Mouse (Mus musculus) midbrain, embryonic 16.5 days (tissue): ENCODE measurements around the gene Josd2. TPM values are rescaled to one million over a fixed set of nuclear protein-coding genes. Genes with fewer than 3 reads are reported as not detected.
A peak's percentile ranks its signal among the peaks of the same experiment; 100 is the strongest.

Experiments
- ATAC-seq: fragments of 200-750 bp; cut with Nextera tagmentation; 2 replicates; pipeline ENCODE4 v1.8.0; 2017; ENCODE audit warnings: moderate TSS enrichment
- H3K27ac ChIP-seq: fragments of 300-500 bp; sonication (generic); 2 replicates; pipeline ENCODE4 v1.5.1; 2014; ENCODE audit warnings: mild to moderate bottlenecking, low read length, mixed read lengths
- H3K27me3 ChIP-seq: fragments of 300-500 bp; sonication (generic); 2 replicates; pipeline ENCODE4 v1.6.1; 2014; ENCODE audit warnings: low read depth, low read length, mixed read lengths; ENCODE audit not compliant: control insufficient read depth, insufficient read depth
- H3K36me3 ChIP-seq: fragments of 300-500 bp; sonication (generic); 2 replicates; pipeline ENCODE4 v1.6.1; 2014; ENCODE audit warnings: mild to moderate bottlenecking, low read length, moderate library complexity, mixed read lengths; ENCODE audit not compliant: control insufficient read depth, insufficient read depth
- H3K4me1 ChIP-seq: fragments of 300-500 bp; sonication (generic); 2 replicates; pipeline ENCODE4 v1.6.1; 2014; ENCODE audit warnings: mild to moderate bottlenecking, low read length, mixed read lengths; ENCODE audit not compliant: control insufficient read depth, insufficient read depth
- H3K4me2 ChIP-seq: fragments of 300-500 bp; sonication (generic); 2 replicates; pipeline ENCODE4 v1.6.1; 2014; ENCODE audit warnings: mild to moderate bottlenecking, low read length, mixed read lengths
- H3K4me3 ChIP-seq: fragments of 300-500 bp; sonication (generic); 2 replicates; pipeline ENCODE4 v1.5.1; 2014; ENCODE audit warnings: low read depth, mild to moderate bottlenecking, low read length, moderate library complexity, mixed read lengths
- H3K9ac ChIP-seq: fragments of 300-500 bp; sonication (generic); 2 replicates; pipeline ENCODE4 v1.6.1; 2014; ENCODE audit warnings: low read depth, low read length, mixed read lengths
- H3K9me3 ChIP-seq: fragments of 300-500 bp; sonication (generic); replicated peaks from 2 replicates; pipeline ENCODE4 v1.6.1; 2014; ENCODE audit warnings: mild to moderate bottlenecking, low read length, mixed read lengths; ENCODE audit not compliant: control insufficient read depth, poor library complexity, severe bottlenecking
- WGBS: fragments of 180-500 bp; shearing (Covaris S2); extraction: QIAGEN DNeasy Blood & Tissue Kit; methylation state at CpG from one replicate; pipeline ENCODE4 v1.1.7; 2014; 5-methylcytosine and 5-hydroxymethylcytosine counted together
- polyA plus RNA-seq: library from polyadenylated mRNA; unstranded; fragments of >200 nt; fragmentation: Nextera tagmentation; extraction: Ambion mirVana; gene quantifications from 2 replicates; pipeline ENCODE4 v1.2.1, GENCODE M21; 2015

Gene Josd2
- polyA plus RNA-seq, 1 experiment from 2014 or later = 39.5 TPM

DNA sequence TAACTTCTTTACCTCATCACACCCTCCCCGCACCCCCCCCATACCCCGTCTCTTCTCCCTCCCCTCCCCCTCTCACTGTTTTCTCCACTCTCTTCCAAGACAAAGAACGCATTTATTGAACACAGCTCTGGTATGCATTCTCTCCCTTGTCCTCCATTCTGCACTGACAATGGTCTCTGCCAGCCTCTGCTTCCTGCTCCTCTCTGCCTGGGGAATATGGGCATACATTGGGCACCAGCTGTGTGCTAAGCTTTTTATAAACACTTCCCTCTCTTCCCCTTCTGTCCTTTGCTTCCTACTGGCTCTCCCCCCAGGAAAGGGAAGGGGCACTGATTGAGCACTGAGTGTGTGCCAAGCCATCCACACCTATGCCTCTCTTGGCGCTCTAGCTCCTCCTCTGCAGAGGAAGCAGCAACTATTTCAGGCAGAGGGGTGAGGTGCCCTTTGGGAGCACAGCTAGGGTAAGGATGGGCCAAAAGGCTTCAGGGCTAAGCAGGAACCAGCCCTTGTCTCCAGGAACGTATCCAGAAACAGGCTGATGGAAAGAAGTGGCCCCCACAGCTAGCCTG, 7.3 kb downstream of the Josd2 start:
- Histone ChIP-seq H3K4me2 (no peak overlapping the region), H3K27ac (peak overlapping the region; percentile 40), H3K27me3 (no peaks in the 10 kb centered on the region; the same call in 1 of the 2 replicates), H3K36me3 (no peaks in the 10 kb centered on the region), H3K4me1 (peaks cover 11% of the 10 kb centered on the region), H3K9me3 (no peaks in the 10 kb centered on the region), H3K9ac (peak overlapping the region; percentile 31; the same call in 1 of the 2 replicates), H3K4me3 (no peak overlapping the region)
- WGBS = 27% methylated on average over 5 of the region's 5 CpGs
- ATAC-seq = no peak

DNA sequence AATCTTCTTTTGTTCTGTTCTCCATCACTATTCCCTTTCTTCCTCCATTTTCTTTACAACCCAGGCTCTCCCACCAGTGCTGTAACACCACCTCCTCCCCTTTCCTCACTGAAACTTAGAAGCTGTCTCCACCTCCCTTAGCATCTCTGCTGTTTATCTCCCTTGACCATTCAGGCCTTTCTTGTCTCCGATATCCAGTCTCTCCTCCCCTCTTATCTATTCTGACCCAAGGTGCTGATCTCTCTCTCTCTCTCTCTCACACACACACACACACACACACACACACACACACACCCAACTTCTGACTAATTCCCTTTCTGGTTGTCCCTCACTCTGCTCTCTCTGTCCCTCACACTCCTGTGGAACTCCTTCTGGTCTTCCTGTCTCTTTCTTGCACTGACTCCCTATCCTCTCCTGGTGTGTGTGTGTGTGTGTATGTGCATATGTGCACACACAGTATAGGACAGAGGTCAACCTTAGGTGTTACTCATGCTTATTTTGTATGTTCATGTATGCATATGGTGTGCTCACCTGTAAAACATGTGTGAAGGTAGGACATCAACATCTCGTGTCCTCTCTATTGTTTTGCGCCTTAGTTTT, 15.2 kb downstream of the Josd2 start:
- Histone ChIP-seq H3K4me1 (no peaks in the 10 kb centered on the region), H3K4me3 (no peak overlapping the region), H3K27ac (no peak overlapping the region), H3K36me3 (no peaks in the 10 kb centered on the region), H3K9ac (0 out of 2 replicates have a peak overlapping the region, but pooled peaks have one; percentile 38), H3K9me3 (no peaks in the 10 kb centered on the region), H3K4me2 (no peak overlapping the region), H3K27me3 (peaks cover 3% of the 10 kb centered on the region)
- ATAC-seq = no peak
- WGBS = 81% methylated on average over 3 of the region's 3 CpGs

DNA sequence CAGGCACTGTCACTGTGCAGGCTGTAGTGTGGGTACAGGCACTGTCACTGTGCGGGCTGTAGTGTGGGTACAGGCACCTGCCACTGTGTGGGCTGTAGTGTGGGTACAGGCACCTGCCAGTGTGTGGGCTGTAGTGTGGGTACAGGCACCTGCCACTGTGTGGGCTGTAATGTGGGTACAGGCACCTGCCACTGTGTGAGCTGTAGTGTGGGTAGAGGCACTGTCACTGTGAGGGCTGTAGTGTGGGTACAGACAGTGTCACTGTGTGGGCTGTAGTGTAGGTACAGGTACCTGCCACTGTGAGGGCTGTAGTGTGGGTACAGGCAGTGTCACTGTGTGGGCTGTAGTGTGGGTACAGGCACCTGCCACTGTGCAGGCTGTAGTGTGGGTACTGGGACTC, 16.3 kb downstream of the Josd2 start:
- Histone ChIP-seq H3K9me3 (no peaks in the 10 kb centered on the region), H3K4me1 (no peaks in the 10 kb centered on the region), H3K27ac (no peak overlapping the region), H3K27me3 (peaks cover 3% of the 10 kb centered on the region), H3K4me2 (no peak overlapping the region), H3K4me3 (no peak overlapping the region), H3K9ac (no peak overlapping the region), H3K36me3 (peaks cover 8% of the 10 kb centered on the region)
- WGBS = 100% methylated on average over 1 of the region's 1 CpGs
- ATAC-seq = no peak

DNA sequence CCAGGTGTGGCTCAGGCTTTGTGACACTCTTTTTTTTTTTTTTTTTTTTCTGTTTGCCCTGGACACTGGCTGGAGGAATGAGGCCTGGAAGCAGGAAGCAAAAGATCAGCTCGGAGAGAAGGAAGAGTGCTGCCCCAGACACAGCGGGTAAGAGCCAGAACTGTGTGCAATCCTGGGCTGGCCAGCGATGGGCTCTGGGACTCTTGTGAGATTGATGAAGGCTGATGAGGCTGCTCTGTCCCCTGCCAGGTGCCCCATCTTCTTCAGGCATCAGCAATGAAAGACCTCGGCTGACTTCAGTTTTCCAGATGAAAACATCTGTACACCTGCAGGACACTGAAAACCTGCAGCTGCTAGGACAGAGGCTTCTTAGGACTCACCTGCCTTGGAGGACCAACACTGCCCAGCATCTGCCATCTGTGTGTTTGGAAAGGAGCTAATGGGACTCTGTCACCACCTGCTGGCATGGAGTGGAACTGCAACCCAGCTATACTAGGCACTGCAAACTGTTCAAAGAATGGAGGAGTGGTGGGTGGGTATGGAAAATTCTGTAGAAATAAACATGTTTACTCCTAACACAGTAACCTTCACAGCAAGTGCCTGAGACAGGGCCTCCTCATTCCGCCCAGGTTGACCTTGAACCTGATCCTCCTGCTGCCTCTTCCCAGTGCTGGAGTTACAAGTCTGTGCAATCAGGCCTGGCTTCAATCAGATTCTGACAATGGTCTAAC, 17.2 kb downstream of the Josd2 start:
- ATAC-seq = peak; percentile 84
- Histone ChIP-seq H3K27ac (no peak overlapping the region), H3K9ac (no peak overlapping the region), H3K4me2 (no peak overlapping the region), H3K27me3 (peaks cover 3% of the 10 kb centered on the region), H3K36me3 (peaks cover 13% of the 10 kb centered on the region), H3K9me3 (no peaks in the 10 kb centered on the region), H3K4me3 (no peak overlapping the region), H3K4me1 (no peaks in the 10 kb centered on the region)
- WGBS = 33% methylated on average over 5 of the region's 5 CpGs

- WGBS = 72% methylated on average over 7 of the region's 7 CpGs
- Histone ChIP-seq H3K36me3 (peaks cover 19% of the 10 kb centered on the region), H3K4me3 (no peak overlapping the region), H3K27me3 (peaks cover 3% of the 10 kb centered on the region), H3K4me1 (no peaks in the 10 kb centered on the region), H3K9ac (no peak overlapping the region), H3K9me3 (no peaks in the 10 kb centered on the region), H3K4me2 (no peak overlapping the region), H3K27ac (no peak overlapping the region)
- ATAC-seq = peak; percentile 66; the same call in 1 of the 2 replicates
Measured at GRCm38 (mm10) chr7:44485572-44486195, 17.9 kb downstream of the Josd2 start.

DNA sequence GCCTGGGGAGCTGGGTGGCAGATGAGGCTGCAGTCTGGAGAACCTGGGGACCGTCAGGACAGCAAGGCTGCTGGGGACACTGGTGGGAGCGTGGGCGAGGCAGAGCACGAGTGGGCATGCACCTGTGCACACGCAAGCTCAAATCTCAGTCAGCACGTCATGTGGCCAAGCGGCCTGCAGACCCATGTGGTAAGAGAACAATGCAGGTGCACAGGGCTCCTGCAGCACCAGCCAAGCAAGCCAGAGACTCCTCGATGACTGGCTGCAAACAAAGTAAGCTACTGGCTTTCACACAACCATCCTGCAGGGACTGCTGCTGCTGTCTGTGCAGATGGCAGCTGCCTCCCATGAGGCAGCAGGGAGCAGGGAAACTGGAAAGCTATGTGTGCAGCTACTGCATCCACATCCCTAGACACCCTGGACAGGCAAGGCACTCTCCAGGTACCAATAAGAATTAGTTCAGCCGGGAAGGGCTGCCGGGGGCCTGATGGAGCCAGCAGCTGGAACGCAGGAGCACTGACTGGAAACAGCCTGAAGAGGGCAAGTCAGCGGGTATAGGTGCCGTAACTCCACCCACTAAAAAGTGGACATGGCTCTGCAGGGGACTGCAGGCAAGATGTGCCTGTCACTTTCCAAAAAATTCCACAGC, 19.3 kb downstream of the Josd2 start:
- Histone ChIP-seq H3K9ac (no peak overlapping the region), H3K4me1 (no peaks in the 10 kb centered on the region), H3K27me3 (peaks cover 3% of the 10 kb centered on the region), H3K9me3 (no peaks in the 10 kb centered on the region), H3K36me3 (peaks cover 30% of the 10 kb centered on the region), H3K4me3 (no peak overlapping the region), H3K27ac (no peak overlapping the region), H3K4me2 (no peak overlapping the region)
- WGBS = 63% methylated on average over 13 of the region's 13 CpGs
- no peak for ATAC-seq

DNA sequence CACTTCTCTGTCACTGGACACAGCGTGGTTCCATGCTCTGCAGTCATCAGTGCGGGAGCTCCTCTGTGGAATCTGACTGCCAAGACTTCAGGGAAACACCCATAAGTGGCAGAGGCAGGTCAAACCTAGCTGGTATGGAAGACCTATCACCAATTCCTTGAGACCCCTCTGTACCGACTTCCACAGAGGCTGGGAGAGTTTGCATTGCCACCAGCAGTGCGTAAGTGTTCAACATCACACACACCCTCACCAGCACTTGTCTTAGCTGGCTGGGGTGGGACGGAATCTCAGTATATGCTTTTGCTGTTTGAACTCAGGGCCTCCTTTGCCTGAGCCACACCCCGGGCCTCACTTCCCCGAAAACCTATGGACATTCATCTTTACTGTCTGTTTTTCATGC, 20.2 kb downstream of the Josd2 start:
- no peak overlapping the region for H3K4me2 ChIP-seq
- H3K9ac ChIP-seq = no peak overlapping the region
- no peaks in the 10 kb centered on the region for H3K9me3 ChIP-seq
- H3K27me3 ChIP-seq = no peaks in the 10 kb centered on the region
- H3K36me3 ChIP-seq = peaks cover 35% of the 10 kb centered on the region
- H3K27ac ChIP-seq = no peak overlapping the region
- 88% methylated on average over 7 of the region's 7 CpGs for WGBS
- H3K4me3 ChIP-seq = no peak overlapping the region
- ATAC-seq = no peak
- no peaks in the 10 kb centered on the region for H3K4me1 ChIP-seq

GRCm38 (mm10) chr7:44488545-44488944, 20.8 kb downstream of the Josd2 start:
- Histone ChIP-seq H3K9me3 (no peaks in the 10 kb centered on the region), H3K36me3 (peaks cover 38% of the 10 kb centered on the region), H3K4me1 (no peaks in the 10 kb centered on the region), H3K27ac (no peak overlapping the region), H3K27me3 (no peaks in the 10 kb centered on the region), H3K4me2 (no peak overlapping the region), H3K9ac (no peak overlapping the region), H3K4me3 (no peak overlapping the region)
- no peak for ATAC-seq
- 93% methylated on average over 8 of the region's 8 CpGs for WGBS
